Mouse (Mus musculus) heart, embryonic 12.5 days (tissue): Measurements from ENCODE around the gene Per3. TPM values are rescaled to one million over a fixed set of nuclear protein-coding genes. Genes with fewer than 3 reads are reported as not detected.

ENCODE experiments used
- ATAC-seq: fragments of 200-750 bp; cut with Nextera tagmentation; 2 replicates; pipeline ENCODE4 v1.8.0; 2017; ENCODE audit warnings: moderate TSS enrichment, moderate library complexity; ENCODE audit not compliant: insufficient number of reproducible peaks, low FRiP score
- H3K27ac ChIP-seq: fragments of 300-500 bp; sonication (generic); 2 replicates; pipeline ENCODE4 v1.5.1; 2016; ENCODE audit warnings: mild to moderate bottlenecking, moderate library complexity; ENCODE audit not compliant: poor library complexity, severe bottlenecking
- H3K27me3 ChIP-seq: fragments of 300-500 bp; sonication (generic); replicated peaks from 2 replicates; pipeline ENCODE4 v1.6.1; 2016; ENCODE audit warnings: mild to moderate bottlenecking, moderate library complexity
- H3K36me3 ChIP-seq: fragments of 300-500 bp; sonication (generic); 2 replicates; pipeline ENCODE4 v1.6.1; 2016; ENCODE audit warnings: mild to moderate bottlenecking, moderate library complexity
- H3K4me1 ChIP-seq: fragments of 300-500 bp; sonication (generic); replicated peaks from 2 replicates; pipeline ENCODE4 v1.6.1; 2016; ENCODE audit warnings: mild to moderate bottlenecking
- H3K4me2 ChIP-seq: fragments of 300-500 bp; sonication (generic); 2 replicates; pipeline ENCODE4 v1.6.1; 2016; ENCODE audit warnings: mild to moderate bottlenecking, moderate library complexity
- H3K4me3 ChIP-seq: fragments of 300-500 bp; sonication (generic); 2 replicates; pipeline ENCODE4 v1.5.1; 2016; ENCODE audit warnings: mild to moderate bottlenecking
- H3K9ac ChIP-seq: fragments of 300-500 bp; sonication (generic); 2 replicates; pipeline ENCODE4 v1.6.1; 2016; ENCODE audit warnings: mild to moderate bottlenecking, moderate library complexity
- H3K9me3 ChIP-seq: fragments of 300-500 bp; sonication (generic); replicated peaks from 2 replicates; pipeline ENCODE4 v1.6.1; 2016; ENCODE audit warnings: mild to moderate bottlenecking, moderate library complexity
- WGBS: fragments of 180-500 bp; shearing (Covaris S2); methylation state at CpG from one replicate; pipeline ENCODE4 v1.1.7; 2016; 5-methylcytosine and 5-hydroxymethylcytosine counted together
- polyA plus RNA-seq: library from polyadenylated mRNA; unstranded; fragments of >200 nt; fragmentation: Nextera tagmentation; extraction: Ambion mirVana; gene quantifications from 2 replicates; pipeline ENCODE4 v1.2.1, GENCODE M21; 2016

Gene Per3
- polyA plus RNA-seq, 1 experiment from 2014 or later: 8.7 TPM

GRCm38 (mm10) chr4:151059566-151059965 lies 15.1 kb upstream of the Per3 start:
- WGBS: 93% methylated on average over 4 of the region's 4 CpGs
- Histone ChIP-seq H3K4me3 (no peak overlapping the region), H3K27ac (no peak overlapping the region), H3K9me3 (no peaks in the 10 kb centered on the region), H3K27me3 (no peaks in the 10 kb centered on the region), H3K9ac (no peak overlapping the region), H3K4me2 (no peak overlapping the region), H3K36me3 (peaks cover 24% of the 10 kb centered on the region), H3K4me1 (peaks cover 10% of the 10 kb centered on the region)
- ATAC-seq: no peak

- no peak overlapping the region for H3K4me3 ChIP-seq
- H3K9ac ChIP-seq: no peak overlapping the region
- H3K9me3 ChIP-seq: no peaks in the 10 kb centered on the region
- 81% methylated on average over 4 of the region's 4 CpGs for WGBS
- H3K27me3 ChIP-seq: no peaks in the 10 kb centered on the region
- peak overlapping the region; percentile 65 for H3K4me2 ChIP-seq
- peaks cover 32% of the 10 kb centered on the region for H3K36me3 ChIP-seq
- H3K4me1 ChIP-seq: peaks cover 10% of the 10 kb centered on the region
- no peak for ATAC-seq
- H3K27ac ChIP-seq: peak overlapping the region; percentile 65; the same call in 1 of the 2 replicates
Observed at GRCm38 (mm10) chr4:151058634-151059033, 14.2 kb upstream of the Per3 start.

GRCm38 (mm10) chr4:151057347-151058321 lies 13.2 kb upstream of the Per3 start, which contains the start of gene Vamp3:
Gene Vamp3 (minus strand): TSS chr4:151057963.
- under 1% methylated on average over 105 of the region's 114 CpGs for WGBS

GRCm38 (mm10) chr4:151051162-151051561 lies 6.7 kb upstream of the Per3 start:
- Histone ChIP-seq H3K36me3 (peaks cover 69% of the 10 kb centered on the region), H3K9ac (no peak overlapping the region), H3K9me3 (no peaks in the 10 kb centered on the region), H3K4me2 (no peak overlapping the region), H3K4me3 (no peak overlapping the region), H3K4me1 (no peaks in the 10 kb centered on the region), H3K27ac (no peak overlapping the region), H3K27me3 (no peaks in the 10 kb centered on the region)
- WGBS: 88% methylated on average over 1 of the region's 1 CpGs
- no peak for ATAC-seq

More at GRCm38 (mm10) chr4:151057347-151058321, 13.2 kb upstream of the Per3 start, which contains the start of gene Vamp3:
- Histone ChIP-seq H3K27ac (peak within 1 kb of the TSS; percentile 96), H3K36me3 (peaks cover 31% of the 10 kb centered on the region), H3K27me3 (no peaks in the 10 kb centered on the region), H3K4me3 (peak within 1 kb of the TSS; percentile 89), H3K9ac (peak within 1 kb of the TSS; percentile 93), H3K4me2 (peak within 1 kb of the TSS; percentile 71), H3K4me1 (peaks cover 10% of the 10 kb centered on the region), H3K9me3 (no peaks in the 10 kb centered on the region)
- peak; percentile 99 for ATAC-seq

- Histone ChIP-seq H3K27ac (no peak overlapping the region), H3K4me2 (no peak overlapping the region), H3K27me3 (no peaks in the 10 kb centered on the region), H3K9me3 (no peaks in the 10 kb centered on the region), H3K4me3 (no peak overlapping the region), H3K4me1 (peaks cover 15% of the 10 kb centered on the region), H3K36me3 (peaks cover 42% of the 10 kb centered on the region), H3K9ac (no peak overlapping the region)
- no peak for ATAC-seq
- 81% methylated on average over 3 of the region's 3 CpGs for WGBS
Observed at GRCm38 (mm10) chr4:151046524-151046923, 2.1 kb upstream of the Per3 start.

GRCm38 (mm10) chr4:151044944-151045570 lies 592 bp upstream of the Per3 start:
- Histone ChIP-seq H3K27me3 (no peaks in the 10 kb centered on the region), H3K27ac (no peak overlapping the region), H3K9me3 (no peaks in the 10 kb centered on the region), H3K4me3 (peak overlapping the region; percentile 62), H3K4me1 (peaks cover 16% of the 10 kb centered on the region), H3K4me2 (peak overlapping the region; percentile 97), H3K9ac (peak overlapping the region; percentile 3; the same call in 1 of the 2 replicates), H3K36me3 (peaks cover 31% of the 10 kb centered on the region)
- ATAC-seq: no peak; the same call in 1 of the 2 replicates
- 5% methylated on average over 21 of the region's 21 CpGs for WGBS

- H3K4me1 ChIP-seq: peaks cover 16% of the 10 kb centered on the region
- peak overlapping the region; percentile 83; the same call in 1 of the 2 replicates for H3K9ac ChIP-seq
- H3K4me3 ChIP-seq: peak overlapping the region; percentile 62
- H3K27me3 ChIP-seq: no peaks in the 10 kb centered on the region
- peak overlapping the region; percentile 97 for H3K4me2 ChIP-seq
- 58% methylated on average over 5 of the region's 5 CpGs for WGBS
- H3K27ac ChIP-seq: no peak overlapping the region
- peaks cover 20% of the 10 kb centered on the region for H3K36me3 ChIP-seq
- no peak for ATAC-seq
- H3K9me3 ChIP-seq: no peaks in the 10 kb centered on the region
Observed at GRCm38 (mm10) chr4:151043281-151043680, 1.2 kb downstream of the Per3 start.

- no peak for ATAC-seq
- peaks cover 5% of the 10 kb centered on the region for H3K36me3 ChIP-seq
- H3K9me3 ChIP-seq: no peaks in the 10 kb centered on the region
- no peak overlapping the region for H3K9ac ChIP-seq
- H3K4me2 ChIP-seq: no peak overlapping the region
- H3K27me3 ChIP-seq: no peaks in the 10 kb centered on the region
- peaks cover 16% of the 10 kb centered on the region for H3K4me1 ChIP-seq
- WGBS: 61% methylated on average over 5 of the region's 5 CpGs
- H3K27ac ChIP-seq: no peak overlapping the region
- no peak overlapping the region for H3K4me3 ChIP-seq
Observed at GRCm38 (mm10) chr4:151041506-151041905, 3.0 kb downstream of the Per3 start.

- Histone ChIP-seq H3K27me3 (no peaks in the 10 kb centered on the region), H3K4me3 (no peak overlapping the region), H3K27ac (no peak overlapping the region), H3K4me1 (0 out of 2 replicates have a peak, but pooled peaks cover 4% of the 10 kb centered on the region), H3K36me3 (0 out of 2 replicates have a peak, but pooled peaks cover 4% of the 10 kb centered on the region), H3K4me2 (no peak overlapping the region), H3K9ac (no peak overlapping the region), H3K9me3 (no peaks in the 10 kb centered on the region)
- 85% methylated on average over 11 of the region's 11 CpGs for WGBS
- no peak for ATAC-seq
Observed at GRCm38 (mm10) chr4:151037800-151038199, 6.7 kb downstream of the Per3 start.

- WGBS: 78% methylated on average over 7 of the region's 7 CpGs
- Histone ChIP-seq H3K4me3 (no peak overlapping the region), H3K36me3 (0 out of 2 replicates have a peak, but pooled peaks cover 4% of the 10 kb centered on the region), H3K4me2 (no peak overlapping the region), H3K27ac (no peak overlapping the region), H3K27me3 (no peaks in the 10 kb centered on the region), H3K4me1 (0 out of 2 replicates have a peak, but pooled peaks cover 1% of the 10 kb centered on the region), H3K9me3 (no peaks in the 10 kb centered on the region), H3K9ac (no peak overlapping the region)
- no peak for ATAC-seq
Observed at GRCm38 (mm10) chr4:151036521-151036920, 7.9 kb downstream of the Per3 start.

GRCm38 (mm10) chr4:151027001-151027400 lies 17.5 kb downstream of the Per3 start:
- WGBS: 48% methylated on average over 6 of the region's 6 CpGs
- Histone ChIP-seq H3K4me3 (no peak overlapping the region), H3K4me2 (no peak overlapping the region), H3K4me1 (peaks cover 4% of the 10 kb centered on the region), H3K9me3 (no peaks in the 10 kb centered on the region), H3K9ac (no peak overlapping the region), H3K27me3 (no peaks in the 10 kb centered on the region), H3K36me3 (peaks cover 21% of the 10 kb centered on the region), H3K27ac (no peak overlapping the region)
- ATAC-seq: no peak
